Mouse (Mus musculus): ENCODE results near the gene Cdadc1.

Cdadc1 gene

GRCm38 (mm10) chr14:59612920-59613625, 15.3 kb upstream of the Cdadc1 start:
- peak; percentile 30 for DNase-seq (ENCODE audit: low read depth, low spot score)

- no peak for DNase-seq (ENCODE audit: low read depth, low spot score)
Measured at GRCm38 (mm10) chr14:59607021-59607420, 9.3 kb upstream of the Cdadc1 start.

GRCm38 (mm10) chr14:59605671-59606353, 8.1 kb upstream of the Cdadc1 start:
- DNase-seq (ENCODE audit: low read depth, low spot score): no peak

- DNase-seq (ENCODE audit: low read depth, low spot score): no peak
Measured at GRCm38 (mm10) chr14:59604002-59604645, 6.4 kb upstream of the Cdadc1 start.

GRCm38 (mm10) chr14:59598260-59598627, 485 bp upstream of the Cdadc1 start:
- no peak for DNase-seq (ENCODE audit: low read depth, low spot score)

- DNase-seq (ENCODE audit: low read depth, low spot score): no peak
Measured at GRCm38 (mm10) chr14:59594988-59595387, 2.8 kb downstream of the Cdadc1 start.

- DNase-seq (ENCODE audit: low read depth, low spot score): no peak
Measured at GRCm38 (mm10) chr14:59592593-59592992, 5.2 kb downstream of the Cdadc1 start.

- no peak for DNase-seq (ENCODE audit: low read depth, low spot score)
Measured at GRCm38 (mm10) chr14:59591901-59592300, 5.9 kb downstream of the Cdadc1 start.

GRCm38 (mm10) chr14:59590614-59591013, 7.1 kb downstream of the Cdadc1 start:
- no peak for DNase-seq (ENCODE audit: low read depth, low spot score)

GRCm38 (mm10) chr14:59576385-59576784, 21.4 kb downstream of the Cdadc1 start:
- no peak for DNase-seq (ENCODE audit: low read depth, low spot score)

- no peak for DNase-seq (ENCODE audit: low read depth, low spot score)
Measured at GRCm38 (mm10) chr14:59566756-59567155, 31.0 kb downstream of the Cdadc1 start.

- DNase-seq (ENCODE audit: low read depth, low spot score): no peak
Measured at GRCm38 (mm10) chr14:59557886-59558285, 39.9 kb downstream of the Cdadc1 start.

- DNase-seq (ENCODE audit: low read depth, low spot score): no peak
Measured at GRCm38 (mm10) chr14:59557071-59557470, 40.7 kb downstream of the Cdadc1 start.

GRCm38 (mm10) chr14:59555928-59556531, 41.7 kb downstream of the Cdadc1 start:
- peak; percentile 55 for DNase-seq (ENCODE audit: low read depth, low spot score)

- no peak for DNase-seq (ENCODE audit: low read depth, low spot score)
Measured at GRCm38 (mm10) chr14:59555018-59555417, 42.7 kb downstream of the Cdadc1 start.

GRCm38 (mm10) chr14:59554025-59554424, 43.7 kb downstream of the Cdadc1 start:
- DNase-seq (ENCODE audit: low read depth, low spot score): no peak

- DNase-seq (ENCODE audit: low read depth, low spot score): no peak
Measured at GRCm38 (mm10) chr14:59551956-59552355, 45.8 kb downstream of the Cdadc1 start.

GRCm38 (mm10) chr14:59550841-59551240, 46.9 kb downstream of the Cdadc1 start:
- DNase-seq (ENCODE audit: low read depth, low spot score): no peak

GRCm38 (mm10) chr14:59549106-59549505, 48.7 kb downstream of the Cdadc1 start:
- DNase-seq (ENCODE audit: low read depth, low spot score): peak; percentile 82

- no peak for DNase-seq (ENCODE audit: low read depth, low spot score)
Measured at GRCm38 (mm10) chr14:59548532-59548931, 49.2 kb downstream of the Cdadc1 start.

GRCm38 (mm10) chr14:59547530-59547929, 50.2 kb downstream of the Cdadc1 start:
- DNase-seq (ENCODE audit: low read depth, low spot score): no peak

GRCm38 (mm10) chr14:59546162-59546880, 51.4 kb downstream of the Cdadc1 start:
- DNase-seq (ENCODE audit: low read depth, low spot score): no peak

All from skeletal muscle tissue, adult 2 months (tissue).